Mouse (Mus musculus) cerebellum, adult 11-12 months (tissue): Measurements from ENCODE around the gene Slc50a1.

ENCODE experiments used
- DNase-seq: peaks from one replicate; pipeline ENCODE4 v3.0.0; 2022

Slc50a1 gene

DNA sequence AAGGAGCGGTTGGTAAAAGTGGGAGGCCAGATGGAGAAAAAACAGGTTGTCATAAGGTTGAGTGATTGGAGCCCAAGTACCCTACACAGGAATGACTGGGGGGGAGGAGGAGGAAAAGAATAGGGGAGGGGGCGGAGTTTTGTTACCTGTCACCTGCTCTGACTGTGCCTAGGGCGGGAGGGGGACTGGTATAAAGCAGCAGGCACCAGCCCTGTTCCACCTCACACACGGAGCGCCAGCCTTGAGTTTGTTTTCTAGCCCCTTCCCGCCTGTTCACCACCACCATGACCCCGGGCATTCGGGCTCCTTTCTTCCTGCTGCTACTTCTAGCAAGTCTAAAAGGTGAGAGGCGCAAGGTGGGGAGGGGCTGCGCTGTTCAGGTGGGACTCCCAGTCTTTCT, 41.5 kb downstream of the Slc50a1 start, which contains the start of gene Muc1:
Gene Muc1 (plus strand): TSS at position 222 of the 400 bp plus-strand sequence.
- DNase-seq = no peak

DNA sequence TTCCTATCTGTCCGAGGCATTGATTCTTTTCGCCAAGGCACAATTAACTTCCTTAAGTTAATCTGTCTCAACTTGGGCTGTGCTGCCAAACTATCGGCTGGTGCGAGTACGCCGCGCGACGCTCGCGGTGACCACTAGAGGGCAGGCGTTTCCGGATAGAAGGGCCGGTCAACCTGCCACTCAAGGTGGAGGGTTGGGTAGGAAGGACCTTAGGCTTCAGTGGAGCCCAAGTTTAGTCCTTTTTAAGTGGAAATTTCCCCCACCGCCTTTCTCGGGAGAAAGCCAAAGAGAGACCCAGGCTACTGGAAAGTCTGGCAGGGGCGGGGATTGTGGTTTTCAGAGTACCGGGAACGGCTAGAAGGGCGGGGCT, 42.2 kb downstream of the Slc50a1 start:
- DNase-seq = peak; percentile 77

DNA sequence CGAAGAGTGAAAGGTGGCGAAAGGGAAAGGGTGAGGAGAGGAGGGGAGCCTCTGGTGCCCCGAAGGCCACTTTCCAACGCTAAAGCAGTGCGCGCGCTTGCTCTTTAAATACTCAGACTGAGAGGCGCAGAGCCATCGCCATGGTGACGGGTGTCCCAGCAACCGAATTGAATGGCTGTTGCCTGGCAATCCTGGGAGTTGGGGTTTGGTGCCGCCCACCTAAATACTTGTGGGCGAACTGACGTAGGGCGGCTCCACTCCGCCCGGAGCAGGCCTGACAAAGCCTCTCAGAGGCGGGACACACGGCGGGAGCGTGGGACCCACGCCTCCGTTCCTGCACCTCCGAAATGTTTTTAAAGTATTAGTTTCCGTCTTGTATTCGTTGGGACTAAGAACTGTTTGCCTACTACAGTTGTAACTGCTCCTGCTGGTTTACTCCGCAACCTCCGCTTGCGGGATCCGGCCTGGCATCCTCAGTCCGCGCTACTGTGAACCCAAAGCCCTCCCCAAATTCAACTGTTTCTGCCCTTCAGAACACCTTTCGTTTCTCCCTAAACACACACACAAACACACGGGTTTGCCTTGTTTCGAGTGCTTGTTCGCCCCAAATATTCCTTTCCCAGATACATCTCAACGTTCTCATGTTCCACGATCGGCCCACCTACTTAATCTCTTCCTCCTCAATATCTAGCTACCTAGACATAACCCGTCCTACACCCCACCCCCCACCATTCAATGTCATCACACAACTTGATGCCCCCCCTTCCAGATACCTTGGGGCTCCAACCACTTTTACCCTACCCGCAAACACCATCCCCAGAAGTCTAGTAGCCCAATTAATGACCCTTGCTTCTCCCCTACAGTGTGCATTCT, 42.8 kb downstream of the Slc50a1 start:
- DNase-seq = no peak

DNA sequence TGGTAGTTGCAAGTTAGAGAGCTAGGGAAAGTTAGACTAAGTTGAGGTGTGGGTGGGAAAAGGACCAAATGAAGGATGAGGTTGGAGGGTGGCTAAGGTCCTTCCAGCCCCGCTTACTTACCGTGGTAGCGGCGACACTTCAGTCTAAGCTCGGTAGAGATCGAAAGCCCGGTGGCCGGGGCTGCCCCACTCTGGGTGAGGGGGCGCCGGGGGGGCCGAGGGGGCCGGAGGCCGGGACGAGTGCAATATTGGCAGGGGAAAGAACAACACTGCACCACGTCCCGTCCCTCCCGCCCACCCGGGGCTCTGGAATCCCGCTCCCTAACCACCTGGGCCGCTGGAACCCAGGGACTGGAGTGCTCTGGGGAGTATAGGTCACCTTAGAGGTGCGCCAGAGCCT, 43.5 kb downstream of the Slc50a1 start, which contains the start of gene Mtx1:
Gene Mtx1 (minus strand): TSS at position 189 of the 400 bp plus-strand sequence.
- no peak for DNase-seq

DNA sequence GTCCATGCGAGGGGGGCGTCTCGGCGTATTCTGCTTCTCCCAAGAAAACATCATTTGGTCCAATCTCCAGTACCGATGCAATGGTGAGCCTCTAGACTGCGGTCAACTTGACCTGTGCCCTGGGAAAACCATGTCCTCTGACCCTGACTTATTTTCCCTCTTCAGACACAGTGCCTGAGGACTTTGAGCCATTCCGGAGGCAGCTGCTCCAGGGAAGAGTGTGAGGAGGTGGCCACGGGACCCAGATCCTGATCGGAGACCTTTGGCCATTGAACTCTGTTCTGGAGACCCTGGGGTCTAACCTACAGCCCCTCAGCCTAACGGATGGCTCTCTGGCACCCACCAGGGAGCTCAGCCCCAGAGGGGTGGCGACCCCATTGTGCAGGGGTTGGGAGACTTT, 44.0 kb downstream of the Slc50a1 start:
- DNase-seq = no peak

DNA sequence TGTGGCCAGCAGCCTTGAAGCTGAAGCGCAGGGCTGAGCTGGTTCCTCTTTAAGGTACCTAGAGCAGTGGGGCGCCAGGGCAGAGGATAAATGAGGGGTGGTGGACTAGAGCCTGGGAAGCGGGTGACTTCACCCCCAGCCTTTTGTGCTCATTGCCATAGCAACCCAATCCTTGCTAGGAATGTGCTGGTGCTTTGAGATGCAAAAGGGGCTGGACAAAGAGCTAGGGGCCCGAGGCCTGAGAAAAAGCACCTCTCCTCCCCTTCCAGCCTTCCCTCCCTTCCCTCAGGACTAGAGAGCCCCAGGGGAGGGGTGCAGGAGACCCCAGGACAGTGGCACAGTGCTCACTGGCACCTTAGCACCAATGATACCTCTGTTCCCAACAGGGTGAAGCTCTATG, 44.5 kb downstream of the Slc50a1 start:
- DNase-seq = no peak

DNA sequence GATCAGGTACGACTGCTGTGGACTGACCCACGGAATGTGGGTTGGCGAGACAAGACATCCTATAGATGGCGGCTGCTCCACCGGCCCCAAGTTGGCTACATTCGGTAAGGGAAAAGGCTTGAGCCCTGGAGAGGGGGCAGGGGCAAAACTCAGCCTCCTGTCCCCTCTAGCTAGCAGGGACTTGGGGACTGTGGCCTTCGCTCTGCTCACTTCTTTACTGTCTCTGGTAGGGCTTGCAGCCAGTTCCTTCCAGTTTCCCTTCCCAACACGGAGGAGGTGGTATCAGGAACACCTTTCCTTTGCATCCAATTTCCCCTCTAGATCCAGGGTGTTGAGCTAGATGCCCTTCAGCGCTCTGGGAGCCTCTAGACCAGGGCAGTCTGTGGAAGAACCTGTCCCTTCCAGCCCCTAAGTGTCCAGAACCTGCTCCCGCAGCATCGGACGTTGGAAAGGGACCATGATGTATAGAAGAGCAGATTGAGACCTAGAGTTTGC, 45.0 kb downstream of the Slc50a1 start:
- DNase-seq = no peak

DNA sequence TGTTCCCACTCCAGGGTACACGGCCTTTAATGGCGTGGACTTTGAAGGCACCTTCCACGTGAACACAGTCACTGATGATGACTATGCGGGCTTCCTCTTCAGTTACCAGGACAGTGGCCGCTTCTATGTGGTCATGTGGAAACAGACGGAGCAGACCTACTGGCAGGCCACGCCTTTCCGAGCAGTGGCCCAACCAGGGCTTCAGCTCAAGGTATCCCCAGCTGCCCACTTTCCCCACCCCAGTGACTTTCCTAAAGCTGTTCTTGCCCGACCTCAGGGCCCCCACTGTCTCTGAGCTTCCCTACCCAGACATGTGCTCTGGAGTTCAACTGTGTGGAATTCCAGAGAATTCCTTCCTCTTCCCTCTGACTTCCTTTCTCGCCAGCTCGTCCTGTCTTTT, 45.6 kb downstream of the Slc50a1 start:
- no peak for DNase-seq

DNA sequence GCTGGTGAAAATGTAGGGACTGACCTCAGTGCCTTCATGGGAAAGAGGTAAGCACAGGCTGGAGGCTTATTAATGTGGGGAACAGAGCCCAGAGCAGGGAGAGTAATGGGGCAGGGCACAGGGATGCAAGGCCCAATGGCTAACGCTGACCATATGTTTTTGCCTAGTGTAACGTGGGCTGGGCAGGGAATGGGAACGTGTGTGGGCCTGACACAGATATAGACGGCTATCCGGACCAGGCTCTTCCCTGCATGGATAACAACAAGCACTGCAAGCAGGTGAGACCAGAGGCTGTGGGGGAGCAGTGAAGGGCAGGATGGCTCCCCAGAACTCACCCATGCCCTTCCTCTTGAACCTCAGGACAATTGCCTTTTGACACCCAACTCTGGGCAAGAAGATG, 49.2 kb downstream of the Slc50a1 start:
- DNase-seq = no peak

DNA sequence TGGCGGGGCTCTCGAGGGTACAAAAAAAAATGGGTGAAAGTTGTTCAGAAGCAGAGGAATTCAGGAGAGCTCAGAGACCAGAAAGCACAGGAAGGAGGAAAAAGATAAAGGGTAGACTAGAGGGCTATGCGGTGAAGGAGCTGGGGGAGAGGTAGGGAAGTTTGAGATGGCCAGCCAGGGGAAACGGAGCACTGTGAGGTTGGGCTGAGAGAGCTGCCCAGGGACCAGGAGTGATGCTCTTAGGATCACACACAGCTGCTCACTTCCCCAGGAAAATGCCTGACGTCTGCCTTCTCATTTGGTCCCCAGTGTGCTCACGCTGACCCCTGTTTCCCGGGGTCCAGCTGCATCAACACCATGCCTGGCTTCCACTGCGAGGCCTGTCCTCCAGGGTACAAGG, 50.8 kb downstream of the Slc50a1 start:
- no peak for DNase-seq

DNA sequence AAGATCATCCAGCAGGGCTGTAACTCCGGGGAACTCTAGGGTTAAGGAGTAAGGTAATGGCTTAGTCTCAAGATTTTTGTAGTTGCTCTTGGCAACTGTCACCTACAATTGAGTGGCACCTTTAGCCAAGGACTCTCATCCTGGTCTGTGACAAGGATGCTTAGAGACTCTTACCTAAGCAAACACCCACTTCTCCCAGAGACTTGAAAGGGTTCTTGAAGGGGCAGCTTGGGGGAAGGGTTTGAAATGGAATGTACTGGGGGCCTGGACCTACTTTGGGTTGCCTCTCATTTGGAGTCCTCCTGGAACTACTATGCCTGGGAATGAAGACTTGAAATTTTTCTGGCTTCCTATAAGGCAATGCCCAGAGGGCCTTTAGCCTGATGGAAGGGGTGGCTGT, 52.1 kb downstream of the Slc50a1 start:
- no peak for DNase-seq
